Mouse (Mus musculus) midbrain, postnatal 0 days (tissue): Measurements from ENCODE around the gene Twf2. TPM values are rescaled to one million over a fixed set of nuclear protein-coding genes. Genes with fewer than 3 reads are reported as not detected.
A peak's percentile ranks its signal among the peaks of the same experiment; 100 is the strongest.
"Not testable (repeated sequence)": the region's sequence is repeated elsewhere in the genome, so short reads cannot be mapped to it uniquely, and the experiment has no call there.

Experiments
- ATAC-seq: fragments of 200-750 bp; cut with Nextera tagmentation; 2 replicates; pipeline ENCODE4 v1.8.0; 2017; ENCODE audit warnings: moderate number of reproducible peaks, mild to moderate bottlenecking, moderate TSS enrichment, moderate library complexity; ENCODE audit not compliant: low FRiP score
- DNase-seq: peaks from one replicate; pipeline ENCODE4 v3.0.0-alpha.2; 2015; ENCODE audit warnings: low spot score
- H3K27ac ChIP-seq: fragments of 300-500 bp; sonication (generic); 2 replicates; pipeline ENCODE4 v1.5.1; 2014; ENCODE audit warnings: low read depth, mild to moderate bottlenecking, low read length, mixed read lengths
- H3K27me3 ChIP-seq: fragments of 300-500 bp; sonication (generic); 2 replicates; pipeline ENCODE4 v1.6.1; 2014; ENCODE audit warnings: low read length, control low read depth, mixed read lengths; ENCODE audit not compliant: insufficient read depth
- H3K36me3 ChIP-seq: fragments of 300-500 bp; sonication (generic); 2 replicates; pipeline ENCODE4 v1.6.1; 2014; ENCODE audit warnings: low read length, control low read depth, mixed read lengths; ENCODE audit not compliant: insufficient read depth
- H3K4me1 ChIP-seq: fragments of 300-500 bp; sonication (generic); 2 replicates; pipeline ENCODE4 v1.6.1; 2014; ENCODE audit warnings: mild to moderate bottlenecking, control low read depth, antibody characterized with exemption, low read length, mixed read lengths; ENCODE audit not compliant: insufficient read depth
- H3K4me2 ChIP-seq: fragments of 300-500 bp; sonication (generic); 2 replicates; pipeline ENCODE4 v1.6.1; 2014; ENCODE audit warnings: low read depth, mild to moderate bottlenecking, low read length, mixed read lengths; ENCODE audit not compliant: poor library complexity, severe bottlenecking
- H3K4me3 ChIP-seq: fragments of 300-500 bp; sonication (generic); 2 replicates; pipeline ENCODE4 v1.5.1; 2014; ENCODE audit warnings: low read depth, mild to moderate bottlenecking, low read length, moderate library complexity
- H3K9ac ChIP-seq: fragments of 300-500 bp; sonication (generic); replicated peaks from 2 replicates; pipeline ENCODE4 v1.6.1; 2014; ENCODE audit warnings: mild to moderate bottlenecking, low read length, moderate library complexity, mixed read lengths; ENCODE audit not compliant: poor library complexity, severe bottlenecking
- H3K9me3 ChIP-seq: fragments of 300-500 bp; sonication (generic); 2 replicates; pipeline ENCODE4 v1.6.1; 2016; ENCODE audit warnings: low read length, control low read depth
- CTCF ChIP-seq: IDR thresholded peaks from 2 replicates; pipeline ENCODE4 v1.5.1; 2016; ENCODE audit warnings: antibody characterized with exemption, mild to moderate bottlenecking
- WGBS: fragments of 180-500 bp; shearing (Covaris S2); extraction: QIAGEN DNeasy Blood & Tissue Kit; methylation state at CpG from one replicate; pipeline ENCODE4 v1.1.7; 2014; 5-methylcytosine and 5-hydroxymethylcytosine counted together
- polyA plus RNA-seq: library from polyadenylated mRNA; unstranded; fragments of >200 nt; fragmentation: Nextera tagmentation; extraction: Ambion mirVana; gene quantifications from 2 replicates; pipeline ENCODE4 v1.2.1, GENCODE M21; 2015
- total RNA-seq: library from RNA; depleted of rRNA; stranded (reverse); fragments of >200 nt; gene quantifications from 2 replicates; pipeline ENCODE4 v1.2.3, GENCODE M21; 2014

Twf2 gene
- total and polyA plus RNA-seq, 2 experiments from 2014 or later, result 41.6 to 78.3 TPM

- no peaks in the 10 kb centered on the region; the same call in 1 of the 2 replicates for H3K4me1 ChIP-seq
- H3K4me3 ChIP-seq, result peak overlapping the region; percentile 45; the same call in 1 of the 2 replicates
- WGBS, result 77% methylated on average over 9 of the region's 9 CpGs
- ATAC-seq (no peak), DNase-seq (no peak)
- H3K9me3 ChIP-seq, result no peaks in the 10 kb centered on the region
- H3K27ac ChIP-seq, result no peak overlapping the region
- peak overlapping the region; percentile 50 for H3K4me2 ChIP-seq
- H3K9ac ChIP-seq, result no peak overlapping the region
- TF ChIP-seq CTCF, result no peak
- H3K36me3 ChIP-seq, result no peaks in the 10 kb centered on the region
- no peaks in the 10 kb centered on the region for H3K27me3 ChIP-seq
Observed at GRCm38 (mm10) chr9:106159237-106159636, 43.7 kb upstream of the Twf2 start.

GRCm38 (mm10) chr9:106159784-106160301 lies 43.1 kb upstream of the Twf2 start:
- WGBS, result 2% methylated on average over 24 of the region's 24 CpGs
- ATAC-seq (peak; percentile 75), DNase-seq (peak; percentile 97)
- Histone ChIP-seq H3K4me1 (no peaks in the 10 kb centered on the region; the same call in 1 of the 2 replicates), H3K36me3 (no peaks in the 10 kb centered on the region), H3K4me3 (peak overlapping the region; percentile 45), H3K4me2 (peak overlapping the region; percentile 50), H3K27ac (peak overlapping the region; percentile 95), H3K9ac (peak overlapping the region; percentile 66), H3K27me3 (no peaks in the 10 kb centered on the region), H3K9me3 (no peaks in the 10 kb centered on the region)
- no peak for TF ChIP-seq CTCF

GRCm38 (mm10) chr9:106160426-106160825 lies 42.5 kb upstream of the Twf2 start:
- Histone ChIP-seq H3K4me2 (peak overlapping the region; percentile 50), H3K9ac (peak overlapping the region; percentile 66; the same call in 1 of the 2 replicates), H3K4me3 (peak overlapping the region; percentile 45), H3K36me3 (no peaks in the 10 kb centered on the region), H3K27me3 (no peaks in the 10 kb centered on the region), H3K4me1 (no peaks in the 10 kb centered on the region; the same call in 1 of the 2 replicates), H3K27ac (peak overlapping the region; percentile 95), H3K9me3 (no peaks in the 10 kb centered on the region)
- ATAC-seq (no peak), DNase-seq (no peak)
- WGBS, result 45% methylated on average over 5 of the region's 5 CpGs
- no peak for TF ChIP-seq CTCF

GRCm38 (mm10) chr9:106166709-106167108 lies 36.2 kb upstream of the Twf2 start:
- ATAC-seq (no peak), DNase-seq (no peak)
- Histone ChIP-seq H3K4me1 (0 out of 2 replicates have a peak, but pooled peaks cover 4% of the 10 kb centered on the region), H3K27ac (no peak overlapping the region), H3K9ac (no peak overlapping the region), H3K36me3 (no peaks in the 10 kb centered on the region), H3K27me3 (no peaks in the 10 kb centered on the region), H3K4me3 (no peak overlapping the region), H3K9me3 (no peaks in the 10 kb centered on the region), H3K4me2 (no peak overlapping the region)
- 79% methylated on average over 2 of the region's 2 CpGs for WGBS
- no peak for TF ChIP-seq CTCF

- Histone ChIP-seq H3K4me3 (no peak overlapping the region), H3K9me3 (no peaks in the 10 kb centered on the region), H3K27ac (no peak overlapping the region), H3K4me2 (no peak overlapping the region), H3K9ac (no peak overlapping the region), H3K27me3 (no peaks in the 10 kb centered on the region), H3K4me1 (0 out of 2 replicates have a peak, but pooled peaks cover 4% of the 10 kb centered on the region), H3K36me3 (no peaks in the 10 kb centered on the region)
- no peak for TF ChIP-seq CTCF
- WGBS, result 76% methylated on average over 3 of the region's 3 CpGs
- no peak for DNase-seq
- no peak for ATAC-seq
Observed at GRCm38 (mm10) chr9:106167241-106167640, 35.7 kb upstream of the Twf2 start.

GRCm38 (mm10) chr9:106167703-106168102 lies 35.2 kb upstream of the Twf2 start:
- ATAC-seq (no peak), DNase-seq (no peak)
- Histone ChIP-seq H3K27me3 (no peaks in the 10 kb centered on the region), H3K27ac (no peak overlapping the region), H3K4me3 (no peak overlapping the region), H3K9me3 (no peaks in the 10 kb centered on the region), H3K4me1 (0 out of 2 replicates have a peak, but pooled peaks cover 4% of the 10 kb centered on the region), H3K36me3 (no peaks in the 10 kb centered on the region), H3K9ac (no peak overlapping the region), H3K4me2 (no peak overlapping the region)
- 40% methylated on average over 1 of the region's 1 CpGs for WGBS
- TF ChIP-seq CTCF, result no peak

- not testable (repeated sequence) for H3K4me3 ChIP-seq, H3K27me3 ChIP-seq, H3K27ac ChIP-seq, H3K4me2 ChIP-seq, H3K9me3 ChIP-seq, ATAC-seq, H3K9ac ChIP-seq, H3K36me3 ChIP-seq, DNase-seq
- peaks cover 12% of the 10 kb centered on the region for H3K4me1 ChIP-seq
- WGBS, result 63% methylated on average over 1 of the region's 1 CpGs
Observed at GRCm38 (mm10) chr9:106169006-106169405, 33.9 kb upstream of the Twf2 start.
